Mouse (Mus musculus) G1E (cell line): ENCODE measurements at regions not wholly inside any gene's neighbourhood (a gene's known extent, or its start where the extent isn't known, plus 50 kb on each side); places are given as distances from the start of the nearest gene placed in this dataset.

Experiments used
- ATAC-seq: 2 replicates; pipeline ENCODE4 v1.8.0; 2016; ENCODE audit warnings: mild to moderate bottlenecking; ENCODE audit not compliant: insufficient number of reproducible peaks, poor library complexity, low FRiP score, severe bottlenecking; ENCODE audit errors: extremely low read depth
- DNase-seq: peaks from one replicate; pipeline ENCODE4 v3.0.0; 2012; ENCODE audit warnings: low spot score
- H3K27me3 ChIP-seq: 2 replicates; pipeline ENCODE4 v1.6.1; 2012; ENCODE audit warnings: mild to moderate bottlenecking, low read length, inconsistent platforms; ENCODE audit not compliant: insufficient read depth
- H3K36me3 ChIP-seq: replicated peaks from 2 replicates; pipeline ENCODE3; 2012; ENCODE audit warnings: mild to moderate bottlenecking, inconsistent platforms
- H3K4me1 ChIP-seq: 2 replicates; pipeline ENCODE4 v1.6.1; 2012; ENCODE audit warnings: low read depth, low read length, inconsistent platforms, mixed read lengths; ENCODE audit not compliant: insufficient read depth
- H3K4me3 ChIP-seq: 2 replicates; pipeline ENCODE4 v1.5.1; 2012; ENCODE audit warnings: low read depth, mild to moderate bottlenecking, inconsistent platforms, low read length, moderate library complexity, mixed read lengths
- H3K9me3 ChIP-seq: replicated peaks from 2 replicates; pipeline ENCODE4 v1.6.1; 2012; ENCODE audit warnings: inconsistent platforms
- CTCF ChIP-seq: IDR thresholded peaks from 2 replicates; pipeline ENCODE4 v1.5.1; 2012; ENCODE audit warnings: low read depth, low read length, inconsistent platforms, mixed read lengths
- GATA1 ChIP-seq: IDR thresholded peaks from 2 replicates; pipeline ENCODE4 v1.6.1; 2012; ENCODE audit warnings: borderline replicate concordance, low read length, inconsistent platforms, mixed read lengths
- GATA2 ChIP-seq: IDR thresholded peaks from 2 replicates; pipeline ENCODE4 v1.6.1; 2012; ENCODE audit warnings: low read depth, low read length, inconsistent platforms, borderline replicate concordance
- POLR2AphosphoS5 ChIP-seq: IDR thresholded peaks from 2 replicates; pipeline ENCODE4 v1.6.1; 2012; ENCODE audit warnings: low read depth, low read length, inconsistent platforms; ENCODE audit not compliant: insufficient replicate concordance
- TAL1 ChIP-seq: conservative IDR thresholded peaks from 2 replicates; pipeline ENCODE4 v1.6.1; 2012; ENCODE audit warnings: low read depth, low read length, inconsistent platforms, mixed read lengths

DNA sequence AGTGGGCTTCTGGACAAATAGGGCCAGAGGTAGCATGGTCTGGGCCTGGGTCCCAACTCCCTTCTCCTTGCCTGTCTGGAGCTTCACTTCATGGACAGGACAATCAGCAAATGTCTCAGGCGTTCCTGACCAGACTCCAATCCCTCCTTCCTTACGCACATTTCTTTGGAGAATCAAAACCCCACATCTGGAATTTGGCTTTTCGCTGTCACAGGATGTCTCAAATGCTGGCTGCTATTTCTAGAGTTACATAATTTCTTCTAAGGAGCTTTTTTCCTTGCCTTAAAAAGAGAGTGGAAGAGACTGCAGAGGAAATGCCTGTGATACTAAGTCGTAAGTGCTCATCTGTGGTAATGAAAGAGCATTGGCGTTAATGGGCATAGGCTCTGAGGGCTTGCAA lies 328.1 kb upstream of the Nfe2l3 start:
- no peak overlapping the region for H3K4me3 ChIP-seq
- peaks cover 5% of the 10 kb centered on the region; the same call in 1 of the 2 replicates for H3K4me1 ChIP-seq
- ATAC-seq, result no peak
- no peak for DNase-seq
- TF ChIP-seq CTCF, result no peak
- TF ChIP-seq TAL1, result no peak
- no peak for TF ChIP-seq POLR2AphosphoS5
- no peak for TF ChIP-seq GATA1
- TF ChIP-seq GATA2, result no peak
- H3K9me3 ChIP-seq, result no peaks in the 10 kb centered on the region
- H3K36me3 ChIP-seq, result no peaks in the 10 kb centered on the region
- H3K27me3 ChIP-seq, result peaks cover 4% of the 10 kb centered on the region

DNA sequence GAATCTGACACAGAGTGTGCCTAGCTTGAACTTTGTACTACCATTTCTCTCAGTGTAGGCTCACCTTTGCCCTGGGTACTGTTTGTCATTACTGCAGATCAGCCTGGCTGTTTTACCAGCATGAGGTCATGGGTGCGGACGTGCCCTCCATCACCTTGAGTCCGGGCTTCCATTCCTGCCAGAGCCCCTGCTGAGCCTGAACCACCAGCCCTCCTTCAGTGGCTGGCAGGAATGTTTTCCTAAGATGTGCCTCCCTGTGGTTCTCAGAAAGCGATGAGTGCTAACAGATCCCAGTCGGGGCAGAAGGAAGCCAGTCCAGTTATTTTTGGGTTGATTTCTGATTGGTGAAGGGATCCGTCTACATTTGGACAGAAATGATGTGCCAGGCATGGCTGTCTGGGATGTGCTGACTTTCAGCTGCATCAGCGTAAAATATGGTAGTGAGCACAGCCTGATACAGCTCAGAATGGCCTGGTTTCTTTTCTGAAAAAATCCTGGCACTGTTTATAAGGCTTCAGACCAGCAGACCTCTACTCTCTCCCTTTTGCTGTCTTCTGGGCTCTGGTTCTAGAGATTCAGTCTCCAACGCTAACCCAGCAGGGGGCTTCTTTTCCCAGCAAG lies 324.0 kb upstream of the Nfe2l3 start:
- Histone ChIP-seq H3K27me3 (peaks cover 4% of the 10 kb centered on the region), H3K4me3 (no peak overlapping the region), H3K36me3 (no peaks in the 10 kb centered on the region), H3K4me1 (no peaks in the 10 kb centered on the region), H3K9me3 (no peaks in the 10 kb centered on the region)
- TF ChIP-seq GATA1 (no peak), GATA2 (no peak), TAL1 (no peak), POLR2AphosphoS5 (no peak), CTCF (no peak)
- DNase-seq (no peak), ATAC-seq (no peak)

DNA sequence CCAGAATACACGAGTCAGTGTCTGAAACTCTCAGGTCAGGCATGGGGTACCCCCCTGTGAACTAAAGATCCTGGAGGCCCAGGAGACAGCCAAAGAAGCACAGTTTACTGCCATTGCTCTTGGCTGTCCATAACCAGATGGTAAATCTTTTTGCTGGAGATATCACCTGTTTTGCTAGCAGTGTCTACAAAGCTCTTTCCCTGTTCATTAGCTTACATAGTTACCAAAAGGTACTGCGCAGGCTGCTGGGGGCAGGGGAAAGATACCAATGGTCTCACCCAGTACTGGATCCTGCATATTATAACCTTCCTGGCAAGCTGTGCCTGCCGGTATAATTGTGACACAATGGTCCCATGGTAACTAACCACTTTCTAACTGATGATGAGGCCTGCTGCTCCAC lies 321.9 kb upstream of the Nfe2l3 start:
- Histone ChIP-seq H3K27me3 (peaks cover 4% of the 10 kb centered on the region), H3K36me3 (no peaks in the 10 kb centered on the region), H3K9me3 (no peaks in the 10 kb centered on the region), H3K4me1 (no peaks in the 10 kb centered on the region), H3K4me3 (no peak overlapping the region)
- ATAC-seq, result no peak
- no peak for TF ChIP-seq CTCF
- TF ChIP-seq POLR2AphosphoS5, result no peak
- no peak for TF ChIP-seq TAL1
- no peak for TF ChIP-seq GATA2
- no peak for TF ChIP-seq GATA1
- no peak for DNase-seq

DNA sequence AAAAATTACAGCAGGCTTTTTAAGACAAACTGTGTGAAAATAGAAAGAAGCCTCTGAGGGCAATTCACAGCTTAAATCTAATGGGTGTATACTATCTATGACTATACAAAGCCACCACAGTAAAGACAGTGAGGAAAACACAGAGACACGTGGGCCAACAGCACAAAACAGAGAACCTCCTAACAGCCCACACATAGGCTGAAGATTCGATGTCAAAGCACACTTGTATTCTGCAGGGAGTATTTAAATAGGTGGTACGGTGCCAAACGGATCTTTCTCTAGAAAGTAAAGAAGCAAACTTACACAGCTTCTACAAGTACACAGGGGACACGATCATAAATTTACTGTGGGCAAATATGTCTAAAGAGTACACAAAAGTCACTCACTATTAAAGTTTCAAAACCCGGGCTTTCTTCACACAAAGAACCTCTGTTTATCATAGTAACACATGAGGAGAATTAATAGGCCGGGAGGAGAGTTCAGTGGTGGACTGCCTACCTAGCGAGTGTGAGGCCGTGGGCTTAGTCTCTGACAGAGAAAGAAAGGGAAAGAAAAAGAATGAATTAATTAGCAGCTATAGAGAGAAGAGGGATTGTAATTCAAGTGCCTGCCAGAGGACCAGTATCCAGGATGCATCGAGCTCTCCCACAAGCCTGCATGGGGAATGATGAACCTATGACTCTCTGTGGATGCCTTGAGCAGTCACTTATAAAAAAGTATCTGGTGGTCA lies 317.7 kb upstream of the Nfe2l3 start:
- no peak overlapping the region for H3K4me3 ChIP-seq
- H3K9me3 ChIP-seq, result no peaks in the 10 kb centered on the region
- H3K4me1 ChIP-seq, result no peaks in the 10 kb centered on the region
- H3K36me3 ChIP-seq, result no peaks in the 10 kb centered on the region
- TF ChIP-seq CTCF (no peak), GATA1 (no peak), GATA2 (no peak), TAL1 (no peak), POLR2AphosphoS5 (no peak)
- H3K27me3 ChIP-seq, result no peaks in the 10 kb centered on the region
- ATAC-seq (no peak), DNase-seq (no peak)

DNA sequence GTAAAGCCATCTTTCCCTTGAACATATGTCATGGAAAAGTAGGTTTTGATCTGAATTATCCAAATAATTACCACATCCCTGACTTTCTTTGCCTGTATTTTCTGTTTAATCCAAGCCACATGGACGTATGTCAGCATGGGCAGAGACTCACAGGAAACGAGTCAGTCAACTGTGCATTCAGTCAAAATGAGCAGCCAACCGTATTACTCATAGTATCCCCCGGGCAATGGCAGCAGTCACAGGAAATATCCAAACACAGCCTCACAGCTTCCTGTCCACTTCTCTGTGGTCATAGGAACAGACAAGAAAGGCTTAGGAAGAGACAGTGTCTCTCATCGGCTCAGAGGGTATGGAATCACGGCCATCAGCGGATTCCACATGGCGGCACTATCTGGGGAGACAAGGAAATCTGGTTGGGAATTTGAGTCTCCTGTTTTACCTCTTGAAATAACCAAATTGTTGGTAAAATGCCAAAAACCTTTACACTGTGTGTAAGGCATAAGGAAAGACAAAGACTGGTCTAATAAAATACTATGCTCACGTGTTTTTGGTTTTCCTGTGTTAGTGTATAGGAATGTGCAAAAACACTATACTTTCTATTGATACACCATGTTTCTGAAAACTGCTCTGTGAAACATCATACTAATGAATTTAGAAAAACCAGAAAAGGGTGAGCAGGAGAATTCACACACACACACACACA lies 313.5 kb upstream of the Nfe2l3 start:
- H3K36me3 ChIP-seq, result no peaks in the 10 kb centered on the region

More for the DNA sequence above, 313.5 kb upstream of the Nfe2l3 start:
- H3K9me3 ChIP-seq, result no peaks in the 10 kb centered on the region
- no peaks in the 10 kb centered on the region for H3K4me1 ChIP-seq
- no peaks in the 10 kb centered on the region for H3K27me3 ChIP-seq
- no peak for ATAC-seq
- no peak overlapping the region for H3K4me3 ChIP-seq
- no peak for DNase-seq
- TF ChIP-seq POLR2AphosphoS5 (no peak), GATA1 (no peak), GATA2 (no peak), CTCF (no peak), TAL1 (no peak)
